Mouse (Mus musculus): ENCODE measurements around the gene Glb1. TPM values are rescaled to one million over a fixed set of nuclear protein-coding genes. Genes with fewer than 3 reads are reported as not detected.

Glb1 gene
- total RNA-seq, 2 experiments from 2014 or later = 14.8 to 16.3 TPM

- intact Hi-C loops (cut with DNase I) = no loop called here
Observed at GRCm38 (mm10) chr9:114428103-114428834, 27.4 kb downstream of the Glb1 start.

DNA sequence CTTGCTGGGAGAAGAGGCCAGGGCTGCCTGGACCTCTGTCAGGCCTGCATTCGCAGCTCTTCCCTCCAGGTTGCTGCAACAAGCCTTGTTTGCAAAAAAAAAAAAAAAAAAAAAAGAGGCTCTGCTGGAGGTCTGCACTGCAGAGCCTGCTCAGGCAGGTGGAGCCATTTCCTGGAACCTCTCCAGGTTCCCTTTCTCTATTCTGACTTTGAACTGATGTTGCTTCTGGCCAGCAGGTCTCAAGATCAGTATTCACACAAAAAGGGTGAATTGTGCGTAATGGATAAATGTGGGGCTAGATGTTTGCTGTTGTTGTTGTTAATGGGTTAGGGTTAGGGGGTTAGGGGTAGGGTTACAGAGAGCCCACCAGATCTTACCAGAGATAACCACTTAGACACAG, 34.8 kb downstream of the Glb1 start:
- DNase-seq (ENCODE audit: low spot score) = no peak
- intact Hi-C loops (cut with DNase I) = no loop called here

More at GRCm38 (mm10) chr9:114428103-114428834, 27.4 kb downstream of the Glb1 start:
- no peak for DNase-seq (ENCODE audit: low spot score)

GRCm38 (mm10) chr9:114440548-114440947, 39.7 kb downstream of the Glb1 start:
- intact Hi-C loops (cut with DNase I) = no loop called here

DNA sequence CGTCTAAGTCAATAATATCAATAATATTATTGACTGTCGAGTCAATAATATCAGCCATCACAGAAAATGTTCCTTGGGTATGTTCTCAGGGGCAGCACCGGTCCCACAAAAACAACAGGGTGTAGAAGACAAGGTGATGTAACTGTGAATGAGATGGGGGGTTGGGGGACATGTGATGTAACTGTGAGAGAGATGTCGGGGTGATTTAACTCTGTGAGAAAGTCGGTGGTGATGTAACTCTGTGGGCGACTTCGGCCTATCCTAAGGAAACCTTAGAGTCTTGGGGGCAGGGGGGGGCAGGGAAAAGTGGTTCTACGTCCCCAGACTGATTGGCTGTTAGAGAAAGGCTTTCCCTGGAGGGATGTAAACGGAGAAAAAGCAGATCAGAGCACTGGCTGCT, 41.3 kb downstream of the Glb1 start:
- DNase-seq (ENCODE audit: low spot score) = no peak
- intact Hi-C loops (cut with DNase I) = no loop called here

More at GRCm38 (mm10) chr9:114440548-114440947, 39.7 kb downstream of the Glb1 start:
- DNase-seq (ENCODE audit: low spot score) = no peak

- intact Hi-C loops (cut with DNase I) = no loop called here
- DNase-seq (ENCODE audit: low spot score) = no peak
Observed at GRCm38 (mm10) chr9:114442893-114443292, 42.0 kb downstream of the Glb1 start.

GRCm38 (mm10) chr9:114443351-114443750, 42.5 kb downstream of the Glb1 start:
- intact Hi-C loops (cut with DNase I) = no loop called here
- DNase-seq (ENCODE audit: low spot score) = no peak

- no peak for DNase-seq (ENCODE audit: low spot score)
- intact Hi-C loops (cut with DNase I) = no loop called here
Observed at GRCm38 (mm10) chr9:114446887-114447286, 46.0 kb downstream of the Glb1 start.

DNA sequence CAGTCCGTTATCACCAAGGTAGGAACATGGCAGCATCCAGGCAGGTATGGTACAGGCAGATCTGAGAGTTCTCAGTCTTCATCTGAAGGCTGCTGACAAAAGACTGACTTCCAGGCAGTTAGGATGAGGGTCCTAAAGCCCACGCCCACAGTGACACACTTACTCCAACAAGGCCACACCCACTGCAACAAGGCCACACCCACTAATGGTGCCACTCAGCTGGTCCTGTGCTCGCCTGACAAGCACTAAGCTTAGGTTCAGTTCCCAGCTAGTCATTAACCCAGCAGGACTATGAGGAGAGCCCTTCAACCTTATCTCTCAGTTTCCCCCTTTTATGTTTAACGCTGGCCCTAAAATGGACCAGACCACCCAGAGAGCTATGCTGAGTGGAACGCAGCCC, 47.8 kb downstream of the Glb1 start:
- intact Hi-C loops (cut with DNase I) = no loop called here
- DNase-seq (ENCODE audit: low spot score) = no peak

DNA sequence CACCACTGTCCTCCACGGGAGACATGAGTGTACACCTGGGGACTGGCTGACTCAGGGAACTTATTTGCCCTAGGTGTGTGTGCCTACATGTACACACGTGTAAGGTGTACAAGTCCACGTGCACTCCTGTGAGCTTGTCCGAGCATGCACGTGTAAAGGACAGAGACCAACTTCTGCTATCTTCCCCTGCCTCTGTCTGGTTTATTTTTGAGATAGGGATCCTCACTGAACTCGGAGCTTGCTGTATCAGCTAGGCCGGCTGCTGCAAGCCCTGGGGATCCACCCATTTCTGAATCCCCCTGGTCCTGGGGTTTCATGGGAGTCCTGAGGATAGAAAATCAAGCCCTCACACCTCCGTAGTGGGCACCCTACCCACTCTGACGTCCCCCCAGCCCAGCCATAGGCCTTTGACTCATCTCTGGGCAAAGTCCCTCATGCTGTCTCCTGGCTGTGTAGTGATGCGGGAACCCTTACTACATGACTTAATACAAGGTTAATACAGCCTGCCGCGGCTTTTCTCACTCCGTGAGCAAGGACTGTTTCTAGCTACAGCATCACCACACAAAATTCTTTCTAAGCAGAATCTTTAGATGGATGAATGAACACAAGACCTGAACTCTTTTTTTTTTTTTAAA, 48.4 kb downstream of the Glb1 start:
- intact Hi-C loops (cut with DNase I) = no loop called here
- DNase-seq (ENCODE audit: low spot score) = no peak

DNA sequence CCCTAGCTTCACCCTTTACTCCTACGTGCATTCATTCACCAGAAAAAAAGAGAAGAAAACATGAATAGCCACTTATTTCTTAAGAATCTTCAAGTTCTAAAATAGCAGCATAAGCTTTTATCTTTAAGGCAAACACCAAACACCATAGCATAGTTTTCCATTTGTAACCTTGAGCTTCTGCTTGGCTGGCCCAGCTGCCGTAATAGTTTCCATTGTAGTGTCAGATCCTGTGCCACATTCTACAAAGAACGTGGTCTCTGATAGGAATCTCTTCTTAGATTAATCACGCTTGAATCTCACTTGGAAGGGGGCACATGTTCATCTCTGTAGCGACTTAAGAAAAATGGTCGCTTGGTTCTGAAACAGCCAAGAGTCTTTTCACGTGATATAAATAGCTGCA, 50.7 kb downstream of the Glb1 start:
- no peak for DNase-seq (ENCODE audit: low spot score)
- intact Hi-C loops (cut with DNase I) = no loop called here

GRCm38 (mm10) chr9:114452418-114452817, 51.5 kb downstream of the Glb1 start:
- DNase-seq (ENCODE audit: low spot score) = no peak
- intact Hi-C loops (cut with DNase I) = no loop called here

DNA sequence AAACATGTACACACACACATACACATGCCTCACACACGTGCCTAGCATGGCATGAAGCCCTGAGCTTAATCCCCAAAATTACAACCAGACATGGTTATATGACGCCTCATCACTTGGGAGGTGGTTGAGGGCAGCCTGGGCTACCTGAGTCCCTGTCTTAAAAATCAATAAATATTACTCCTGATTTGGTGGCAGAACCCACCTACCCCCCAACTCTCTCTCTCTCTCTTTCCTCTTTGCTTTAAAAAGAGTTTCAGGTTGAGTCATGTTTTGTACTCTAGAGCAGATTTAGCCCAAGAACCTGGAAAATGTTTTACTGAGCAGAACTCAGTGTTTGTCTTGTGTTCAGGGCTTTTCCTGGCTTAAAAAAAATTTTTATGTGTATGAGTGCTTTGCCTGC, 54.5 kb downstream of the Glb1 start:
- no peak for DNase-seq (ENCODE audit: low spot score)
- intact Hi-C loops (cut with DNase I) = no loop called here

GRCm38 (mm10) chr9:114458436-114458835, 57.6 kb downstream of the Glb1 start:
- intact Hi-C loops (cut with DNase I) = no loop called here
- no peak for DNase-seq (ENCODE audit: low spot score)

DNA sequence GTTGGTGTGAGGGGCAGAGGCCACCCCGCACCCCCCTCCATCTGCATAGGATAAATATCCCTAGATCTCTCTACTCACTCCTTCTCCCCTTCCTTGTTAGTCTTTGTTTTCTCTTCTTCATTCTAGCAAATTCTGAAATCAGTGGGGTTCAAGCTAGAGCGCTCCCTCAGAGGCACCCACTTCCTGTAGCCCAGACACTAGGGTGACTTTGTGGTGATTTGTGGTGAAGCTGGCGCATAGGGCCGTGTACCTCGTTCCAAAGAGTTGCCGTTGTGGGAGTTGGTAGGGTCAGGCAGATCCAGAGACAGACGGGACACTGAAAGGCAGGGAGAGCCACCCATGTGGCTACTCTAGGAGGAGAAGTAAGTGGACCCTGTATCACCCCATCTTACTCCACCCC, 61.7 kb downstream of the Glb1 start:
- no peak for DNase-seq (ENCODE audit: low spot score)
- intact Hi-C loops (cut with DNase I) = no loop called here

- intact Hi-C loops (cut with DNase I) = no loop called here
- no peak for DNase-seq (ENCODE audit: low spot score)
Observed at GRCm38 (mm10) chr9:114465442-114465841, 64.6 kb downstream of the Glb1 start.

DNA sequence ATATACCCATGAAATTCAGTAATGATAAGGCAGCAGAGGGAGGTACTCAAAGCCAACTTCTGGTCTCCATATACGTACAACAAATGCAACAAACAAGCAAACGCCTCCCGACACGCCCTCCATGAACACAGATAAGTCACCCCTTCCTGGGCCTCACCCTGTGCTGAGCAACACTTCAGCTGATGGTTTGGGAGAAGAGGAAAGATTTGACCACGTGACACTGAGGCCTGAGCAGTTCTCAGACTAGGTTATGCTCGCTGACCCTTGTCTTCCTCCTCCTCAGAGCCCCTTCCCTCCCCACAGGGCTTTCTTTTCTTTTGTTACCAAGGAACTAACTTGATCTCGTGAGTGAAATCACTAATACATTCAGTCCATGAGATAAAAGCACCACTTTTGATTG, 66.0 kb downstream of the Glb1 start:
- intact Hi-C loops (cut with DNase I) = no loop called here
- DNase-seq (ENCODE audit: low spot score) = no peak

DNA sequence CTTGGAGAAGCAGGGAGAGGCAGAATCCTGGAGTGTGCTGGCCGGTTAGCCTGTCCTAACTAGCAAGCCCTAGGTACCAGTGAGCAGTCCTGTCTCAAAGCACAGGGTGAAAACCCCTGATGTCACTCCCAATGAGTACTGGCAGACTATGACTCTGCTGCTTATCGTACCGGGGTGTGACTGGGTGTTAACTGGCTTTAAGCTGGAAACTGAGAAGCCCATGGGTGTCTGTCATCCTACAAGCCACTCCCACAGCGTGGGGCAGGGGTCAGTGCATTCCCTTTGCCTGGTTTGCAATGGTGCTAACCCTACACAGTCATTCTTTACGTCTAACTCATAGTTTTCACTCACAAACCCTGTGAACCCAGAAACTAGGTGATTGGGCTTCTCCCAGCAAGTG, 67.3 kb downstream of the Glb1 start:
- no peak for DNase-seq (ENCODE audit: low spot score)

GRCm38 (mm10) chr9:114468701-114469100, 67.8 kb downstream of the Glb1 start:
- intact Hi-C loops (cut with DNase I) = no loop called here
- DNase-seq (ENCODE audit: low spot score) = no peak

More for the DNA sequence above, 67.3 kb downstream of the Glb1 start:
- intact Hi-C loops (cut with DNase I) = no loop called here

DNA sequence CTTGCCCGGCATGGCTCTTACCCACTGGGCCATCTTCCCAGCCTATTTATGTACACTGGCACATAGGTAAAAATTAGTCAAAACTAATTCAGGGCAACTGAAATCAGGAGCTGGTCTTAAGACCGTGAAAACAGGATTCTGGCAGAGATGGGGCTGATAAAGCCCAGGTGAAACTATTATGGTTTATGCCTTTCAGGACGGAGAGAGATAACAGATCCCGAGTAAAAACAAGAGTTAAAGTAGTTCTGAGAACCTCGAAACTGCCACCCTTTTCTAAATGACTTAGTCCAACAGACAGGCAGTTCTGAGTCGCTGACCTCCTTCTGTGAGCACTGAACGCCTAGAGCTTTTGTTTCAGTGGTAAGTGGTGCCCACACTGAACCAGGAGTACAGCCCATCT, 71.0 kb downstream of the Glb1 start:
- intact Hi-C loops (cut with DNase I) = no loop called here
- DNase-seq (ENCODE audit: low spot score) = no peak

DNA sequence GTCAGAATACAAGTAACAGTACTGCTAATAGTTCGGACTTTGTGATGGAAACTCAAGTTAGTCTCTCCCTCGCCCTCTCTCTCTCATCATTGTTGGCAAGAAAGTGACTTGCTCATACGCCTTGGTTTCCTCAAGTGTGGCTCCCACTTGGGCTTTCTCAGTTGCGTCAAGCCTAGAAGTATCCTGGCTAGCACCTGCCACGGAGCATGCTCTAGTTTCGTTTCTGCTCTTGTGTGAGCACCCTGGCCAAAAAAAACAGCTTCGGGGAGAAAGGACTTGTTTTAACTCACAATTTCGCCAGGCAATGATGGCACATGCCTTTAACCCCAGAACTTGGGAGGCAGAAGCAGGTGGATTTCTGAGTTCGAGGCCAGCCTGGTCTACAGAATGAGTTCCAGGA, 76.1 kb downstream of the Glb1 start:
- intact Hi-C loops (cut with DNase I) = no loop called here
- DNase-seq (ENCODE audit: low spot score) = no peak

- no peak for DNase-seq (ENCODE audit: low spot score)
- intact Hi-C loops (cut with DNase I) = no loop called here
Observed at GRCm38 (mm10) chr9:114480940-114481339, 80.1 kb downstream of the Glb1 start.

GRCm38 (mm10) chr9:114484771-114485170, 83.9 kb downstream of the Glb1 start:
- intact Hi-C loops (cut with DNase I) = no loop called here
- DNase-seq (ENCODE audit: low spot score) = no peak
